Mouse (Mus musculus): ENCODE measurements at regions not wholly inside any gene's neighbourhood (a gene's known extent, or its start where the extent isn't known, plus 50 kb on each side); places are given as distances from the start of the nearest gene placed in this dataset.

GRCm38 (mm10) chr4:105354097-105354496 lies 196.9 kb downstream of the Plpp3 start:
- 73% methylated on average over 8 of the region's 8 CpGs for WGBS
- H3K36me3 ChIP-seq (ENCODE audit: control insufficient read depth, insufficient read depth, low read length) = no peaks in the 10 kb centered on the region
- ATAC-seq (replicated peaks; ENCODE audit: low FRiP score) = no peak

GRCm38 (mm10) chr4:105356616-105357015 lies 199.5 kb downstream of the Plpp3 start:
- Histone ChIP-seq H3K9me3 (ENCODE audit: control insufficient read depth, low read length) (no peaks in the 10 kb centered on the region), H3K36me3 (ENCODE audit: control insufficient read depth, insufficient read depth, low read length) (no peaks in the 10 kb centered on the region), H3K27me3 (replicated peaks; ENCODE audit: control insufficient read depth, insufficient read depth, low read length) (no peaks in the 10 kb centered on the region), H3K27ac (ENCODE audit: low read depth, low read length) (no peak overlapping the region), H3K4me1 (replicated peaks; ENCODE audit: control insufficient read depth, insufficient read depth, low read length) (no peaks in the 10 kb centered on the region), H3K4me2 (no peak overlapping the region), H3K9ac (ENCODE audit: low read depth, low read length) (no peak overlapping the region), H3K4me3 (ENCODE audit: low read depth, low read length) (no peak overlapping the region)
- 71% methylated on average over 3 of the region's 3 CpGs for WGBS
- ATAC-seq (replicated peaks; ENCODE audit: low FRiP score) (no peak), DNase-seq (ENCODE audit: low spot score) (peak; percentile 24)

More at GRCm38 (mm10) chr4:105354097-105354496, 196.9 kb downstream of the Plpp3 start:
- Histone ChIP-seq H3K27me3 (replicated peaks; ENCODE audit: control insufficient read depth, insufficient read depth, low read length) (no peaks in the 10 kb centered on the region), H3K9me3 (ENCODE audit: control insufficient read depth, low read length) (no peaks in the 10 kb centered on the region), H3K4me3 (ENCODE audit: low read depth, low read length) (no peak overlapping the region), H3K27ac (ENCODE audit: low read depth, low read length) (no peak overlapping the region), H3K9ac (ENCODE audit: low read depth, low read length) (no peak overlapping the region), H3K4me1 (replicated peaks; ENCODE audit: control insufficient read depth, insufficient read depth, low read length) (no peaks in the 10 kb centered on the region), H3K4me2 (no peak overlapping the region)
- DNase-seq (ENCODE audit: low spot score) = no peak

GRCm38 (mm10) chr4:105358725-105359124 lies 201.6 kb downstream of the Plpp3 start:
- H3K9me3 ChIP-seq (ENCODE audit: control insufficient read depth, low read length) = no peaks in the 10 kb centered on the region
- no peaks in the 10 kb centered on the region for H3K27me3 ChIP-seq (replicated peaks; ENCODE audit: control insufficient read depth, insufficient read depth, low read length)
- WGBS = 56% methylated on average over 2 of the region's 2 CpGs
- no peak overlapping the region for H3K4me2 ChIP-seq
- no peak for ATAC-seq (replicated peaks; ENCODE audit: low FRiP score)
- no peak overlapping the region for H3K4me3 ChIP-seq (ENCODE audit: low read depth, low read length)
- H3K27ac ChIP-seq (ENCODE audit: low read depth, low read length) = no peak overlapping the region
- no peak for DNase-seq (ENCODE audit: low spot score)
- no peaks in the 10 kb centered on the region for H3K4me1 ChIP-seq (replicated peaks; ENCODE audit: control insufficient read depth, insufficient read depth, low read length)
- H3K9ac ChIP-seq (ENCODE audit: low read depth, low read length) = no peak overlapping the region
- no peaks in the 10 kb centered on the region for H3K36me3 ChIP-seq (ENCODE audit: control insufficient read depth, insufficient read depth, low read length)

- Histone ChIP-seq H3K9ac (ENCODE audit: low read depth, low read length) (no peak overlapping the region), H3K27ac (ENCODE audit: low read depth, low read length) (no peak overlapping the region), H3K27me3 (replicated peaks; ENCODE audit: control insufficient read depth, insufficient read depth, low read length) (no peaks in the 10 kb centered on the region), H3K4me1 (replicated peaks; ENCODE audit: control insufficient read depth, insufficient read depth, low read length) (no peaks in the 10 kb centered on the region), H3K9me3 (ENCODE audit: control insufficient read depth, low read length) (no peaks in the 10 kb centered on the region), H3K36me3 (ENCODE audit: control insufficient read depth, insufficient read depth, low read length) (no peaks in the 10 kb centered on the region), H3K4me3 (ENCODE audit: low read depth, low read length) (no peak overlapping the region), H3K4me2 (no peak overlapping the region)
- ATAC-seq (replicated peaks; ENCODE audit: low FRiP score) (no peak), DNase-seq (ENCODE audit: low spot score) (no peak)
- WGBS = 64% methylated on average over 6 of the region's 6 CpGs
Measured at GRCm38 (mm10) chr4:105364496-105364895, 207.3 kb downstream of the Plpp3 start.

- Histone ChIP-seq H3K4me1 (replicated peaks; ENCODE audit: control insufficient read depth, insufficient read depth, low read length) (no peaks in the 10 kb centered on the region), H3K9me3 (ENCODE audit: control insufficient read depth, low read length) (no peaks in the 10 kb centered on the region), H3K4me3 (ENCODE audit: low read depth, low read length) (no peak overlapping the region), H3K9ac (ENCODE audit: low read depth, low read length) (no peak overlapping the region), H3K4me2 (no peak overlapping the region), H3K27ac (ENCODE audit: low read depth, low read length) (no peak overlapping the region), H3K27me3 (replicated peaks; ENCODE audit: control insufficient read depth, insufficient read depth, low read length) (no peaks in the 10 kb centered on the region), H3K36me3 (ENCODE audit: control insufficient read depth, insufficient read depth, low read length) (no peaks in the 10 kb centered on the region)
- DNase-seq (ENCODE audit: low spot score) = no peak
- ATAC-seq (replicated peaks; ENCODE audit: low FRiP score) = no peak
- WGBS = 78% methylated on average over 5 of the region's 5 CpGs
Measured at GRCm38 (mm10) chr4:105365076-105365475, 207.9 kb downstream of the Plpp3 start.

GRCm38 (mm10) chr4:105376591-105376990 lies 219.4 kb downstream of the Plpp3 start:
- ATAC-seq (replicated peaks; ENCODE audit: low FRiP score) (no peak), DNase-seq (ENCODE audit: low spot score) (no peak)

GRCm38 (mm10) chr4:105377469-105378187 lies 220.5 kb downstream of the Plpp3 start:
- Histone ChIP-seq H3K4me1 (replicated peaks; ENCODE audit: control insufficient read depth, insufficient read depth, low read length) (no peaks in the 10 kb centered on the region), H3K36me3 (ENCODE audit: control insufficient read depth, insufficient read depth, low read length) (no peaks in the 10 kb centered on the region), H3K27ac (ENCODE audit: low read depth, low read length) (no peak overlapping the region), H3K27me3 (replicated peaks; ENCODE audit: control insufficient read depth, insufficient read depth, low read length) (no peaks in the 10 kb centered on the region), H3K9ac (ENCODE audit: low read depth, low read length) (no peak overlapping the region), H3K9me3 (ENCODE audit: control insufficient read depth, low read length) (no peaks in the 10 kb centered on the region), H3K4me3 (ENCODE audit: low read depth, low read length) (no peak overlapping the region), H3K4me2 (no peak overlapping the region)
- ATAC-seq (replicated peaks; ENCODE audit: low FRiP score) = no peak
- DNase-seq (ENCODE audit: low spot score) = no peak
- WGBS = 49% methylated on average over 11 of the region's 11 CpGs

More at GRCm38 (mm10) chr4:105376591-105376990, 219.4 kb downstream of the Plpp3 start:
- H3K4me2 ChIP-seq = no peak overlapping the region
- H3K4me3 ChIP-seq (ENCODE audit: low read depth, low read length) = no peak overlapping the region
- H3K9me3 ChIP-seq (ENCODE audit: control insufficient read depth, low read length) = no peaks in the 10 kb centered on the region
- no peaks in the 10 kb centered on the region for H3K36me3 ChIP-seq (ENCODE audit: control insufficient read depth, insufficient read depth, low read length)
- WGBS = 44% methylated on average over 5 of the region's 5 CpGs
- no peak overlapping the region for H3K9ac ChIP-seq (ENCODE audit: low read depth, low read length)
- H3K27me3 ChIP-seq (replicated peaks; ENCODE audit: control insufficient read depth, insufficient read depth, low read length) = no peaks in the 10 kb centered on the region
- no peaks in the 10 kb centered on the region for H3K4me1 ChIP-seq (replicated peaks; ENCODE audit: control insufficient read depth, insufficient read depth, low read length)
- H3K27ac ChIP-seq (ENCODE audit: low read depth, low read length) = no peak overlapping the region

- no peaks in the 10 kb centered on the region for H3K9me3 ChIP-seq (ENCODE audit: control insufficient read depth, low read length)
- no peak overlapping the region for H3K4me2 ChIP-seq
- 72% methylated on average over 3 of the region's 3 CpGs for WGBS
- H3K27ac ChIP-seq (ENCODE audit: low read depth, low read length) = no peak overlapping the region
- no peaks in the 10 kb centered on the region for H3K4me1 ChIP-seq (replicated peaks; ENCODE audit: control insufficient read depth, insufficient read depth, low read length)
- H3K9ac ChIP-seq (ENCODE audit: low read depth, low read length) = no peak overlapping the region
- no peaks in the 10 kb centered on the region for H3K36me3 ChIP-seq (ENCODE audit: control insufficient read depth, insufficient read depth, low read length)
- no peak overlapping the region for H3K4me3 ChIP-seq (ENCODE audit: low read depth, low read length)
- H3K27me3 ChIP-seq (replicated peaks; ENCODE audit: control insufficient read depth, insufficient read depth, low read length) = no peaks in the 10 kb centered on the region
- ATAC-seq (replicated peaks; ENCODE audit: low FRiP score) = no peak
- DNase-seq (ENCODE audit: low spot score) = no peak
Measured at GRCm38 (mm10) chr4:105384826-105385225, 227.7 kb downstream of the Plpp3 start.

- no peak for ATAC-seq (replicated peaks; ENCODE audit: low FRiP score)
Measured at GRCm38 (mm10) chr4:105385481-105385880, 228.3 kb downstream of the Plpp3 start.

More at GRCm38 (mm10) chr4:105385481-105385880, 228.3 kb downstream of the Plpp3 start:
- Histone ChIP-seq H3K36me3 (ENCODE audit: control insufficient read depth, insufficient read depth, low read length) (no peaks in the 10 kb centered on the region), H3K9me3 (ENCODE audit: control insufficient read depth, low read length) (no peaks in the 10 kb centered on the region), H3K27me3 (replicated peaks; ENCODE audit: control insufficient read depth, insufficient read depth, low read length) (no peaks in the 10 kb centered on the region), H3K27ac (ENCODE audit: low read depth, low read length) (no peak overlapping the region), H3K4me1 (replicated peaks; ENCODE audit: control insufficient read depth, insufficient read depth, low read length) (no peaks in the 10 kb centered on the region), H3K4me2 (no peak overlapping the region), H3K4me3 (ENCODE audit: low read depth, low read length) (no peak overlapping the region), H3K9ac (ENCODE audit: low read depth, low read length) (no peak overlapping the region)
- 85% methylated on average over 5 of the region's 5 CpGs for WGBS
- no peak for DNase-seq (ENCODE audit: low spot score)
